Mouse (Mus musculus) thymus, postnatal 25 days (tissue): Measurements from ENCODE around the gene Hsph1.

Source experiments
- DNase-seq: peaks from one replicate; pipeline ENCODE4 v3.0.0; 2022

Hsph1 gene

GRCm38 (mm10) chr5:149641277-149641892 is 5.2 kb upstream of the Hsph1 start:
- no peak for DNase-seq

DNA sequence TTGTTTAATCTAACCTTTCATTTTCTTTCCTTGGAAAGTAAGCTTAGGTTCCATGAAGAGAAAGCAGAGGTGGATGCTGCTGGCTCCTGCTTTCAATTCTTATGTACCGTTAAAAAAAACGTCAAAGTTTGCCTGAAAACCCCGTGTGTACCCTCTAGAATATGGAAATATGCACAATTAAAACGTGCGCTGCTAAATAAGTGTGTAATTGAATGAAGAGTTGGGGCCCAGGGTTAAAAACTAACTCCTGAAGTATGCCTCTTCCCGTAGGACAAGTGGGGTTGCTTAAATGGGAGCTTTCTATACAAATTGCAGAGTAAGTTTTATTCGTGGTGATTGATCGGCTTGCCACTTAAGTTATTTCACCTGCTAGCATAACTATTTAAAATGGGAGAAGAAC is 1.1 kb upstream of the Hsph1 start:
- no peak for DNase-seq

GRCm38 (mm10) chr5:149635556-149635955 is 620 bp downstream of the Hsph1 start:
- no peak for DNase-seq

DNA sequence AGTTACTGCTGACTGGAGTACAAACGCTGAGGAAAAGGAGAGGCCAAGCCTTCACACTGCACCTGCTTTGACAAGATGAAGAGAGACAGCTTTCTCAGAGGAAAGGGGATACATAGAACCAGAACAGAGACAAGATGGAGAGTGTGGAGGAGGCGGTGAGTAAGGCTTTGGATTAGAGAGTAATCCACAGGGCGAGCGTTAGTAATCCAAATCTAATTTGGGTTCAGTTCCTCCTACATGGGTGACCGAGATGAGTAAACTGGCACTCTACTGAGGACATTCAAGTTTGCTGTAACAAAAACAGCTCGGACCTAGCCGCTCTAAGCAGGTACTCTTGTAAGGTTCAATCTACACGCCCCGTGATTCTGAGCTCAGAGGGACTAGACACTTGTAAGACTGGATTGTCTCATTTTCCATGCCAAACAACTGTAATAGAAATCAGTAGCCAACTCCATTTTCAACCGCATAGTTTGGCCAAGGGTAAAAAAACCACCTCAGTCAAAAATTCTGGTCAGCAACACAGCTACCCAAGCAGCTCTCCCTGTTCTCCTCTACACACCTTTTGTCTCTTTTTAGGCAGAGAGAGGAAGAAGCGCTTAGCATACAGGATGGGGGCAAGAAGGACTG is 1.7 kb downstream of the Hsph1 start:
- no peak for DNase-seq

GRCm38 (mm10) chr5:149625547-149625946 is 10.6 kb downstream of the Hsph1 start:
- DNase-seq: no peak

- no peak for DNase-seq
Observed at GRCm38 (mm10) chr5:149623815-149624675, 12.1 kb downstream of the Hsph1 start.

GRCm38 (mm10) chr5:149622644-149623043 is 13.5 kb downstream of the Hsph1 start:
- no peak for DNase-seq

DNA sequence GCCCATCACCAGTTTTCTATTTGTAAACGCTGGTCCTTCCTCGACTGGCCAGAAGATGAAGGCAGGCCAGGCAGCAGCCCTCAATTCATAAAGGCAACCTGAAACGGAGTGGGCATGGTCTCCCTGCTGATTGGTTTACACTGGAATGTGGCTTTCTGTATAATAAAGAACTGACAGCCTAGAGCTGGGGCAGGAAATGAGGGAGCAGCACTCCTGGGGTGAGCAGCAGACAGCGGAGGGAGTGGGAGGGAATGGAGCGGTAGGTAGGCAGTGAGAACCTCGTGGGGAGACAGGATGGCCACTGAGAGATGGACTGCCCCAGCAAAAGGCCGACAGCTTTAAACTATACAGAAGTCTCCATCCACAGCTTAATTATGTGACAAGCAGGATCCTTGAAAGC is 14.0 kb downstream of the Hsph1 start:
- DNase-seq: no peak

DNA sequence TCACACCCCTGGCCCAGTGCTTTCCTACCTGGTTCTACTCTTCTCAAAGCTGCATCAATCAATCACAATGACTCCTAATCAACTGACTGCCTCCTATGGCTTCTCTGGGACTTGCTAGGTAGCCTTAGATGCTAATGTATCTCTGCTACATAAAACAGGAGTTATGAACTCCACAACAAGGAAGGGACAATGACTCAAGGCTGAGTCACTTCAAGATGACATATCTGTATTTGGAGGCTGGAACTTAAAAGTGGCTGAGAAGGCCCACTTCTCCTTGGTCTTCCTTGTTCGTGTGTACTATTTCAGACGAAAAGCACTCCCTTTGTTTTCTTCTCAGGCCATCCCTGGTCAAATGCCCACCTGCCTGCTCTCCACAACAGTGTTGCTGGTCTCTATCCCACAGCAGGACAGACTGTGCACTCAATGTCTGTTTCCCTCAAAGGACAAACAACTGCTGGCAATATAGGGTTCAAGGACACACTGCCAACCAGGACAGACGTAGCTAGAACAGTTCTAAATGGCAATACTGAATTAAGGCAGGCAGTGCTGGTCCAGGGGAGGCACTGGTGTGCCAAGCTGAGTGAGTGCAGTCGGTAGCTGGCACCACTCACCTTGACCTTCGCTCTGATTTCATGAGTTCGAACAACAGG is 18.3 kb downstream of the Hsph1 start:
- DNase-seq: no peak

GRCm38 (mm10) chr5:149616817-149617216 is 19.4 kb downstream of the Hsph1 start:
- DNase-seq: no peak

GRCm38 (mm10) chr5:149616138-149616537 is 20.0 kb downstream of the Hsph1 start:
- DNase-seq: no peak

DNA sequence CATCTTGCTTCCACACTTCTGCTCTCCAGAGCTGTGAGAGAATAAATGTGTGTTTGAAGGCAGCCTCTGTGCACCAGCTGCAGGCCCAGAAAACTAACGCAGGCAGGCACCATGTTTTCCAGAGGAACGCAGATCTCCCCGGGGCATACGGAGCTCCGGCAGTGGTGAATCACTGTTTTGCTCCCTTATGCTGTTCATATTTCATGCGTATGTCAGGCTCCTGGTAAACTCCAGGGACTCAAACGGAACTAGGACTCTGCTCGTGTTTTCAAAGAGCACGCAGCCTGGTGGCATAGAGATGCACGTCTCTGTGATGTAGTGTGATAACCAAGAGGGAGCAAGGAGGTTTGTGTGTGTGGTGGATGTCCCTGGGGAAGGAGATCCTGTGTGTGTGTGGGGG is 23.4 kb downstream of the Hsph1 start:
- DNase-seq: no peak

GRCm38 (mm10) chr5:149612165-149612518 is 24.0 kb downstream of the Hsph1 start:
- DNase-seq: no peak

DNA sequence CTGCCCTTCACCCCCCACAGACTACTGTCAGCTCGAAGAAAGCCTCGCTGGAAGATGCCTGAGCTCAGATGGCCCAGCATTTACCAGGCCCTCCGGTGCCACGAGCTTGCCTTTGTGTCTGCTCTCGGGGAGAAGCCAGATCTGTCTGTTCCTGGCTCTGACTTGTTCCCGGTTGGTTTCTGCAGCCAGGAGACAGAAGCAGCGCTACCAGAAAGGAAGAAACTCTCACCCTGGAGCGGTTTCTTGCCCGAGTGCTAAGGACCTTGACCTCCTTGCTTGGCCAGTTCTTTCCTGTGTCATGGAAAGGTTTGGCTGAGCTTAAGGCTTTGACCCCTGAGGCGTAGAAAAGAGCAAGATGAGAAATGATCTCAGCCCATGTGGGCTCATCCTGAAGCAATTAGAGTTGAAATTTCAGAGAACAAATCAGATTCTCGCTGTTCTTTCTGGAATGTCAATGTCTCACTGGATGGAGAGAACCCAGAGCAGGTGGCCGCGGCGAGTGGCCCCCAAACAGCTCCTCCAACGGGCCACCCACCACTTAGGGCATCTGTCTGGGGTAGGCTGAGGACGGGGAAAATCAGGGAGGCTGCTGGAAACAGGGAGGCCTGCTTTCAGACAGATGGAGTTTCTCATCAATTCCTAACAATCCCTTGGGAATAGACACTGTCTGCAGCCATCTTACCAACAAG is 24.6 kb downstream of the Hsph1 start:
- no peak for DNase-seq

DNA sequence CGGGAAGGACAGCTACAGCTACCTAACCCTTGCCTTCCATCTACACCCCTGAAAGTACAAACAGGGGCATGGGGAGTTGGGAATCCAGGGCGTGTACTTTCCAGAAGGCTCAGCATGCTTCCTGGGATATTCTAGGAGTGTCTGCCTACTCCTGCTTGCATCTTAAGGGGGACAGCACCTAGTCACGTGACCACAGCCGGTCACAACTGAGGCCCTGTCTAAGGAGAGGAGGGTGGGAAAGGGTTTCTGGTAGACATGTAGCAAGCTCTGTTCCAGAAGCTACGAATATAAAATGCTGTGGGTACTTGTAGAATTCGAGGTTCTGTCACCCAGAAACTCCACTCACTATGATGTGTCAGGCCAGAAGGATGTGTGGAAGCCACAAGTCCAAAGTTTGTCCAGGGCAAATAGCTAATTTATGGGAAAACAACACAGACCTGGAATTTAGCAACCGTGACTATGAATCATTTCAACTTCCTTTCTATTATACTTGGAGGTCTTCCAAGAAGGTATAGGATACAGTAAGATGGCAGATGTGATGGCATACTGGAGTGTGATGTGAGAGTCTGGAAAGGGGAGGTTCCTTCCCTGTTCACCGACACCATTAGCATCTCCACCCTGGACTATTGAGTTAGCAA is 29.0 kb downstream of the Hsph1 start:
- DNase-seq: no peak

- DNase-seq: no peak
Observed at GRCm38 (mm10) chr5:149603241-149603640, 32.9 kb downstream of the Hsph1 start.

- DNase-seq: no peak
Observed at GRCm38 (mm10) chr5:149601996-149602395, 34.2 kb downstream of the Hsph1 start.

DNA sequence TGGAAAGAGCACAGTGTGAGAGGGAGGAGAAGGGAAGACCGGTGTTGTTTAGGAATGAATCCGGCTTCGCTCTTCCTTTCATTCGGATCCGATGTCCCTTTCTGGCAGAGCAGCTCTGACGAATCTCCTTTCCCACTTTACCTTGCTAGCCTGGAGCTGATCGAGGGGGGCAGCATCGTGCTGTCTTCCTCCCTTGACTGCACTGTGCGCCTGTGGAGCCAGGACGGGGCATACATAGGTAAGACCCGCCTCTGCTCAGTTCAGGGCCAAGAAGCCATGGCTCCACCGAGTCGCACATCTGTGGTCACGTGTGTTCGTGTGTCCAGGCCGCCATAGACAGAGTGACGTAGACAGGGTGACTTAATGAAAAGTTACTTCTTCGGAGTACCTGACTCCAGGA is 38.8 kb downstream of the Hsph1 start:
- no peak for DNase-seq

- DNase-seq: no peak
Observed at GRCm38 (mm10) chr5:149594215-149594614, 42.0 kb downstream of the Hsph1 start.

DNA sequence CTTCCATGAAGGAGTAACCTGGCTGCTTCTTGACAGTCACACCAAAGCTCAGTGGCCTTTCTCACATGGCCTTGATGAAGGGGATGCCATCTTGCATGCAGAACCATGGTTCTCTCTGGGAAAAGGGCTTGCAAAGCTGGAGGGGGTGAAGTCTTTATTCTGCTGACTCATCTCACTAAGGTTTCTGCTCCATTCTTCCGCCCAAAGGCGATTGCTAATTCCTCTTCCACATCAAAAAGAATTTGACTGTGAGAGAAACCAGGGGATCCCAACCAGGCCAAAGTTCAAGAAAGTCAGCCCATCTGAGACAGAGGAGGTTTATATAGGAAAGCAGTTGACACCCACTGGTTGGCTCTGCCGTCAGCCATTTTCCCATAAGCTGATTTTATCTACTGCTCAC is 46.2 kb downstream of the Hsph1 start:
- no peak for DNase-seq

DNA sequence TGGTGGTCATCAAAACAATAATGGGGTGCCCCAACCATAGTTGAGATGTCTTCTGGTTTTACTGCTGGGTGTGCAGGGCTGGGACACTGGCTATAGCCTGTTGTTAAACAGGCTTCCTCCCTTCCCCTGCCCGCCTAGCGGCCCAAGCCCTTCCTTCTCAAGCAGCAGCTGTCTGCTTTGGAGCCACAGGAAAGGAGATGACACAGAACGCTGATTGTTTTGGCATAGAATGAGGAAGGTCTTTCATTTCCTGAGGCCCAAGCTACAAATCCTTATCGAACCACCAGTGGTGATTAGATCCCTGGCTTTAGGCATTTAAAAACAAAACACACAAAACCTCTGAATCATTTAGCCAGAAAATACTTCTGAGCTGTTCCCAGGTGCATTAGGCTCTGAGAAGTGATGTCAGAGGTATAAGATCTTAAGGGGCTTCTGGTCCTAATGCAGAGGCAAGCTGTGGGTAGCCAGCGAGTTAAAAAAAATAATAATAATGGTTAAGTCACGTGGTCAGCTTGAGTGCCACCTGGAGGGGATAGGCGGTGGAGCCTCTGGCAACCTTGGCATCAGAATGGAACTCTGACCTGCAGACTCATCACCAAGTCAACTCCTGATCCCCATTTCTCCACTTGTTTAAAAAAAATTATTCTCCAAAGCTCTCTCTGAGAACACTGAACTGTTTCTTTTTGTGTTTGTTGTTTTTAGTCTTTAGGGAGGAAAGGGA is 47.2 kb downstream of the Hsph1 start:
- DNase-seq: no peak
